Mouse (Mus musculus): Measurements from ENCODE around the gene Asna1.

- TF ChIP-seq POLR2AphosphoS5 (IDR thresholded peaks at IDR 0.05; ENCODE audit: insufficient replicate concordance, low read depth, low read length) (no peak), CTCF (IDR thresholded peaks at IDR 0.05; ENCODE audit: low read depth, low read length) (no peak), GATA1 (IDR thresholded peaks at IDR 0.05; ENCODE audit: borderline replicate concordance, low read length) (no peak)
These were observed 10.7 kb downstream of the Asna1 start, which contains the start of gene Best2 for GRCm38 (mm10) chr8:85014431-85014830.

All from G1E (cell line).